Mouse (Mus musculus): ENCODE results near the gene Ccdc6.

The Ccdc6 gene

DNA sequence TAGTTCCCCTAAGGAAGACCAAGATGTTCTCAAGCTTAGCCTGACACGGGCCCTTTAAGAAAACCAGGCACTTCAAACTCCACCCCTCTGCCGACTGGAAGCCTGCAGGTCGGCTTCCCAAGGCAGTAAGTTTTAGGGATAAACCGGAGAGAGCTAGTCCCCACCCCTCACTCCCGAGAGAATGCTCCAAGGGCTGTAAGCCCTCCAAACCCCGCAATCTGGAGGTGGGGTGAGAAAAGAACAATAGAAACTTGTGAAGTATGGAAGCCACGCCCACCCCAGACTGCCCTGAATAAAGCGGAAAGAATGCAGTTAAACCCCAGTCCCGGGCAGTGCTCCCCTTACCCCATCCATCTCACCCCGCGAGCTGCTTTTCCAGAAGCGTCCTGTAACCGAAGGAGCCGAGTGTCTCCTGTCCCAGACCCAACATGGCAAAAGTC lies 1.9 kb upstream of the Ccdc6 start:
- peak; percentile 59 for DNase-seq (ENCODE audit: low spot score)

DNA sequence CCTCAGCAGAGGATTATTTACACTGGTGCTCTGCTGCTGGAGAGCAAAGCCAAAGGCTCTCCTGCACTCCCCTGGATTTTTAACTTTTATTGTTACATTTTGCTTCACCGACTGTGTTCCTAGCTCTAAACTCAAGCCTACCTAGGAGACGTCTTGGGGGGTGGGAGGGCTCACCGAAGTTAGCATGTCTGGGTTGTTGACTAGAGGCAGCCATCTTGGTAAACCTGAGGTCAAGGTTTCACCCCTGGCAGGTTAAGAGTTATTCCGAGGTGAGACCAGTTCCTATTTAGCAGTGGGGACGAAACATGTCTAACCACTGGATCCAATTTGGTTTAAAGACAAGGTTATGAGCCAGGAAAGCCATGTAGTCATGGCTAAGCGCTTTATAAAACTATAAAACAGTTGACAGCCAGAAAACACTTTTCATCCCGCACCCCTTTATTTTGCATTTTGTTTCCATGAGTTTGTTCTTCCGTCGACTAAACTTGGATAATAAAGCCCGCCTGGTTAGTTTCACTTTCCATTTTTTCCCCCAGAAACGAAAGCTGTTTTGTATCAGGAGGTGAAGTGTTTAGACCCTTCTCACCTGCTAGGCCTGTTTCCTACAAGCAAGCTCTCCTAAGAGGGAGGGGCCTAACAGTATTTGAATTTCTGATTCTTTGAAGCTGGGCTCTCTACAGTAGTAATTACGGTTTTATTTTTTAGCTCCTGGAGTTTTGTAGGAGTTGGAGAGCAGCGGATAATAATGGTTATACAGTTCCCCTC lies 1.2 kb upstream of the Ccdc6 start:
- DNase-seq (ENCODE audit: low spot score): peak; percentile 27

DNA sequence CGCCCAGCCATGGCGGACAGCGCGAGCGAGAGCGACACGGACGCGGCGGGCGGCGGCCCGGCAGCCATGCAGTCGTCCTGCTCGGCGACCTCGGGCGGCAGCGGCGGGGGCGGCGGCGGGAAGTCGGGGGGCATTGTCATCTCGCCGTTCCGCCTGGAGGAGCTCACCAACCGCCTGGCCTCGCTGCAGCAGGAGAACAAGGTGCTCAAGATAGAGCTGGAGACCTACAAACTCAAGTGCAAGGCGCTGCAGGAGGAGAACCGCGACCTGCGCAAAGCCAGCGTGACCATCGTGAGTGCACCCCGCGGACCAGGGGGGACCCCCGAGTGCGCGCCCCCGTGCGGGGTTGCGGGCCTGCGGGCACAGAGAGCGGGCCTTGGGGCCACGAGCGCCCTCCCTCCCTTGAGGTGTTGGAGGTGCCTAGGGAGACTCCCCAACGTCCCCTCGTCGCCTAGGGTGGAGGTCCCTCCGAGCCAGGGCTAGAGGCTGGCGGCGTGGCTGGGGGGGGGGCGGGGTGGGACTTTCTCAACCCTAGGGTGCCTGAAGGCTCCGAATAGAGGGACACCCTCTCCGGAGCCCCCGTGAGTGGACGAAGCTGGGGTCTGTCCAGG lies 475 bp downstream of the Ccdc6 start:
- no peak for DNase-seq (ENCODE audit: low spot score)

DNA sequence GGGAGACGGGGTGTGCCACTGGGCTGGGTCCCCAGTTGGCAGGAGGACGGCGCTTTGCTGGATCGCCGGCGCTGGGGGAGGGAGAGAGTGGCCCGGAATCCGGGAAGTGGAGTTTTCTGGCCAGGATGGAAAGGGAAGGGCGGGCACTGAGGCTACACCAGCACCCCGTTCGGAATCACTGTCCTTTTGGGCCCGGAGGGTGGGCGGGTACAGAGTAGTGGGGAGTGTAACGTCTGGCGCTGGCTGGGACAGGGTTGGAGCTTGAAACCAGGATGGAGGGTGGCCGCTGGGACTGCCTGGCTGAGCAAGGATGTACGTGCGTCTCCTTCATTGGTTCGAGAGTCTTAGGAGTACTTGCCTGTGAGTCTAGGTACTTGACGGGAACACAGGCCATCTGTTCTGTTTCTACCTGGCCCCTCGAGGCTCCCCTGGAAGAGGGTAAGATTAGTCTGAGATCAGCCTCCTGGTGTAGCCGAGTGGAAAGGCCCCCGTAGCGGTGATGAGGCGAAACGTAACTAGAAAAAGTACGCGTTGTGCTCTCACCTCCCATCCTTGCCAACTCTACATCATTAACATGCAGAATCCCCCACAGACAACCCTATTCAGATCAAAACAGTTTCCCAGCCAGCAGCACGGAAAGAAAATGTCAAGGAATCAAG lies 1.1 kb downstream of the Ccdc6 start:
- peak; percentile 57 for DNase-seq (ENCODE audit: low spot score)

DNA sequence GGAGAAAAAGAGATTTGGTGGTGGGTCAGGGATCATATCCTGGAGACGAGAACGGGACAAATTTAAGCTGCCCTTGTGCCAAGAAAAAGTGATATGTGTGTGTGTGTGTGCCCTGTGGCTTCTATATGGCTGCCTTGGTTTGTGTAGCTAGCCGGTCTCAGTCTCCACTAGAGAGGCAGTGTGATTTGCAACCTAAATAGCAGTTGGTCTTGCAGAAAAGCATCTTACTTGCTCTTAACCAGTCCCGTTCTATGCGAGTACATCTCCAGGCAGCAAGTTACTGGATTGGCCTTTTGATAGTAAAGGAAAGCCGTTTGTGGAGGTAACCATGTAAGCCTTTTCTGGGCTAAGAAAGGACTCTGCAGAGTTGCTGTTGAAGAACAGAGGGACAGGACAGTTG lies 1.7 kb downstream of the Ccdc6 start:
- DNase-seq (ENCODE audit: low spot score): no peak

DNA sequence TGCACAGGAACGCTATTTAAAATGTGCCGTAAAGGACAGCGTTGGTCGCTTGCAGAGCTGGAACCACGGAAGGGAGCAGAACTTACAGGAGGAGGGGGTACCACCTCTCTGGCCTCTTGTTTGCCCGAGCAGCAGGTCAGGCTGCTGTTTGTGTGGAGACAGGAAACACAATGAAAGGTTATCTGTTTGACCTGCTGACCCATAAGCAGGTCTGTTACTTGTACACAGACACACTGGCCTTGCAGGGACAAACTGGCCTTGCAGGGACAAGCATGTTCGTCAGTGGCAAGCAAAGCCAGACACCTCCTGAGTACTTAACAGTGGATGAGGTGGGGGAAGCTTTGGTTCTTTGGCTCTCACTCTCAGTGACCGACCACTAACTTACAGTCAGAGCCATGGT lies 2.1 kb downstream of the Ccdc6 start:
- DNase-seq (ENCODE audit: low spot score): no peak

DNA sequence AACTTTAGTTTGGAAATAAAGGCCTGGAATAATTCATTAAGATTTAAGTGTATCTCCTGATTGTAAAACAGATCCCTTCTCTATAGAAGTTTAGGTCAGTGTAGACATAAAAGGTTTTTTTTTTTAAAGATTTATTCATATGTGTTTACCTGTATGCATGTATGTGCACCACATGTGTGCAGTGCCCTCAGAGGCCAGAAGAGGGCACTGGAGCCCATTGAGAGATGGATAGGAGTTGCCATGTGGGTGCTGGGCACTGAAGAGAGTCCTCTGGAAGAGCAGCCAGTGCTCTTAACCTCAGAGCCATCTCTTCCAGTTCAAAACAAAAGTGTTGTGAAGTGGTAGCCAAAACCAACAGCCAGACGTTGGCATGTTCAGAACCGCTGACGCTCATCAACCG lies 5.2 kb downstream of the Ccdc6 start:
- no peak for DNase-seq (ENCODE audit: low spot score)

DNA sequence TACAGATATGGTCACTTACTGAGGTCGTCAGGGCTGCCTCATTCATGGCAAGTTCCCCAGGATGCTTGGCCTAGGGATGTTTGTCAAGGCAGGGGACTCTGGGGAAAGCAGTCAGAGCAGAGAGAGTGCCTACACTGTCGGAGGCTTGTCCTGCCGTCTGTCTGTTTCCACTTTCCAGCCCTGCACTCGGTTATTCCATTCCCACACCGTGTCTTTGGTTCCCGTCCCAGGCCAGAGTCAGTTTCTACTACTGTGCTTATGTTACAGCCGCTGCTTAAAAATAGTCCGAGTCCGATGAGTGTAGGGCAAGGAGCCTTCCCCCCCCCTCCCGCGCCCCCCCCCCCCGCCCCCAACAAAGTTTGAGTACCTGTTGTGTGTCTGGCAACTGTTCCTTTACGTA lies 11.1 kb downstream of the Ccdc6 start:
- DNase-seq (ENCODE audit: low spot score): no peak

DNA sequence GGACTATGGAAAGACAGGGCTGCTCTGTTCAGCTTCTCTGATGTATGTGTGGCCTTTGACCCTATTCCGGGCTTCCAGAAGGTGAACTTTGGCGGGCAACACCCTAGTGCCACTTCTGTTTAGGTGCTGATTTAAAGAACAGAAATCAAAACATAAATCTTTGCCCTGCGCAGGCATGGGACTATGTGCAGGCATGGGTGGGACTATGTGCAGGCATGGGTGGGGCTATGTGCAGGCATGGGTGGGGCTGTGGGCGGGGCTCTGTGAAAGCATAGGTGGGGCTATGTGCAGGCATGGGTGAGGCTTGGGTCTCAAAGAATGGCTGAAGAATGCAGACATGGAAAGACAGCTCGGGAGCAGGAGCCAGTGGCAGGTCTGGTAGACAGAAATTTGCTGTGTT lies 13.1 kb downstream of the Ccdc6 start:
- no peak for DNase-seq (ENCODE audit: low spot score)

DNA sequence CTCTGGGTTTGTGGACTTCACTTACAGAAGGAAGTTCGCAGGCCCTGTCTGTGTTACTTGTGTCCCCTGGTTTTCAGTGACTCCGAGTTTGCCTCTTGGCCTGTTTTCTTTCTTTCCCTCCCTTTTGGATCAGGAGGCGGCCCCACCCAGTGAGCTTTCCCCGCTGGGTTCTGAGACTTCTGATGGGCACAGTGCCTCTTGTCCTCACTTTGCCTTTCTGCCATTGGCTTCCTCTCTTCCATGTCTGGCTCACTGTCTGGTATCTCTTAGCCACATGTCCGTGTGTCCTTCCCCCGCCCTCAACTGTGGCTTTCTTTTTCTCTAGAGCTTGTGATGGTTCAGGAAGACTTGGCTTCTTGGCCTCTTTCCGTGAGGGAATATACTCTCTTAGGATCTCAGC lies 13.9 kb downstream of the Ccdc6 start:
- peak; percentile 3 for DNase-seq (ENCODE audit: low spot score)

DNA sequence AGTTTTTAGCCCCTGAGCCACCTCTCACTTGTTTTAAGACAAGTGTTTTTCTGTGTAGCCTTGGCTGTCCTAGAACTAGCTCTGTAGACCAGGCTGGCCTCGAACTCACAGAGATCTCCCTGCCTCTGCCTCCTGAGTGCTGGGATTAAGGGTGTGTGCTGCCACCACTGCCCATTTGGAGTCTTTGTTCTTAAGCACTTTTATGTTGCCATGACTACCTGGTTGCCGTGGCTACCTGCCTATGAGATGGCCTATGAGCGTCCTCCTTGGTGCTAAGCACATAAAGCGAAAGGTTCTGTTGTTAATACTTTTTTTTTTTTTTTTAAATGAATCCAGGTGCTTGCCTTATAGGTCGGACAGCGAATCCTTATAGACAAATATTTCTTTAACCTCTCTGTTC lies 14.7 kb downstream of the Ccdc6 start:
- no peak for DNase-seq (ENCODE audit: low spot score)

DNA sequence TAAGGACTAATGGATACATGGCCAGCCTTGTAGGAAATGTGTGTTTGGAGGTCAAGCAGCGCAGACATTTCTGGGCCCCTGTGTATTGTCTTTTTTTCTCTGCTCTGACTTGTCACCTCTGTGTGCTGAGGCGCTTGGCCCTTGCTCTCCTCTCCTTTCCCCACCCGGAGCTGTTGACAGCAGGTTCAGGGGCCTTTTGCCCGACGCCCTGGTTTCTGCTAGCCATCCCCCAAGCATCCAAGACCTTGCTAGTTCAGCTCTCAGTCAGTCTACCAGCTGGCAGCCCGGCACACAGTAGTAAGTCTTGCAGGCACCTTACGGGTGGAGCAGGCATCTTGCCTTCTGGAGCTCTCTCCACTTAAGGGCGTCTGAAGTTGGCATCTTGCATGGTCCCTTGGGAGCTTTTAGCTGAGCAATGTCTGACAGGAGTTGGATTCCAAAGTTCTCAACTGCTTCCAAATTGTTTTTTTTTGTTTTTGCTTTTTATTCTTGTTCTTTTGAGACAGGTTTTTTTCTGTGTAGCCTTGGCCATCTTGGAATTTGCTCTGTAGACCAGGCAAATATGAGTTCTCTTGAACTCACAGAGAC lies 17.2 kb downstream of the Ccdc6 start:
- no peak for DNase-seq (ENCODE audit: low spot score)

DNA sequence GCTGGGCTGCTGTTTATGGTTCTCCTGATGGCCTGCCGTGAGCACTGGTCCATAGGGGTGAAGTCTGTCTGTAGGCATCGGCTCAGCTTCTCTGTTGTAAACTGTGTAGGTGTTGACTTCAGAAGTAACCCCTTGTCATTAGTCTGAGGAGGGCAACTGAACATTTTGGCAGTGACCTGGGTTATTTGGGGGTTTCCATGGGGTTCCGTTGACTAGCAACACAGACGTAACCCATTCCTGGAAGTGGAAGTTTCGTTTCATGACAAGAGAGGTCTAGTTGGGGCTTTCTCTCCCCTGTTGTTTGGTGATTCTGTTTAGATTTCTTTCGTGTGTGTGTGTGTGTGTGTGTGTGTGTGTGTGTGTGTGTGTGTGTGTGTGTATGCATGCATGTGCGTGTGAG lies 19.5 kb downstream of the Ccdc6 start:
- DNase-seq (ENCODE audit: low spot score): no peak

DNA sequence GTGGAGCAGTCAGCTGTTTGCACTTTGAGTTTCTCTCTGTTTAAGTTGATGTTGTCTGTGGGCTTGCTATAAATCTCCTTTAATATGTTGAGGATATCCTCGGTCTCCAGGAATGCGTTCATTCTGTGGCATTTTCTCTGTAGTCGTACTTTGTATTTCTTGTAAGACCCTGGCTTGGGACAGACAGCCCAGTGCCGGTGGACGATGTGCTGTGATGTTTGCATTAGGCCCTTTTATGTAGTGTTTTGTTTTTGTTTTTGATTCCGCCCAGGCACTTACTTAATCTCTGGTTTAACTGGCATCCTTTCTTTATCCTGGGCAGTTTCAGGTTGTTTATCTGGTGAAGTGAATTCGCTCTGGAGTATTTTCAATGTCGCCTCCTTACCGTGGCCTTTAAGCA lies 22.5 kb downstream of the Ccdc6 start:
- no peak for DNase-seq (ENCODE audit: low spot score)

DNA sequence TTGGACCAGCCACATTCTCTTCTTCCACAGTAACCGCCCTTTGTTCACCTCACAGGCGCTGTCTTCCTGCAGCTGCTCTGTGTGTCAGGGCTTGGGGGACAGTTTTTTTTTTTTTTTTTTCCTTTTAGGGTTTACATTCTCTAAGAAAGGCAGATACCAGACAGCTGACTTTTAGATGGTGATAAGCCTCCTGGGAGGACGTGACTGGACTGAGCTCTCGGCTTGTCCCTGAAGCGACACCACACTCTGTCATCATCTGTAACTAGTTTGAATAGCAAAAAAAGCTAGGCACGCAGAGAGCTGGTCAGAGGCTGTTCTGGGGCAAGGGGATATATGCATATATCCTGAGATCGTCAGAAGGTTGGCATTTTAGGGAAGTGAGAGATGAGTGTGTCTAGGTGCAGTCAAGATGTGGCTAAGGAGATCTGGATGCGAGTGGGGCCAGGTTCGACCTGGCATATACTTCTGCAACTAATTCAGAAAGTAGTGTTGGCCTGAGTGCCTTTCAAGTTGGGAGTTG lies 23.0 kb downstream of the Ccdc6 start:
- DNase-seq (ENCODE audit: low spot score): no peak

DNA sequence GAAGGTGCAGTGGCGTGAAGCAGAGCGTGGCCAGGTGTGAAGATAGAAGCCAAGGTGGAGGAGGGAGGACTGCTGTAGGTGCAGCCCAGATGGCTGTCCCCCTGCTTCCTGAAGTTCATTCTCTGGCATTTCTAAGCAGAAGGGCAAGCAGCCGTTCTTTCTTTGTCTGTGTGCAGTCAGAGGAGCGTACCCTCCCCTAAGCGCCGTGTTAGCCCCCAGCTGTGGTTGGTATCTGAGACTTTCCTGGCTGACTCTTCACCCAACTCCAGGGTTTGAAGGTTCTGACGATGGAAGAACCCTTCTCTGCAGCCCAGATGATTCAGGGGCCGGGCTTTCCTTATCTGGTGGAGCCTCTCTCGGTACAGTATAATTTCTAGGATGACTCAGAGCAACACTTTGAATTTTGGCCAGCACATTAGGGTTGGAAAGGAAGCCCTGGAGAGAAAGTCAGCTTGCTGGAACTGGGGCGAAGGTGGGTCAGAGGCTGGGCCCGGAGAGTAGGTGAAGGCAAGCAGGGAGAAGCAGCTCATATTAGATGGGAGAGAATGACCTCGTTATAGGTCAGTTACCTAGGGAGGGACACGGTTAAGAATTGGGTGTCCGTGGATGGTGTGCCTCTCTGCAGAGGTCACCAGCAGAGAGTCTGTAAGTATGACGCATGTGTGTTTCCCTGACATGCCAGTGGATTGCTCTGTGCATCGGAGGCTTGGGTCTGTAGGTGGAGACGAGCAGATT lies 23.9 kb downstream of the Ccdc6 start:
- peak; percentile 20 for DNase-seq (ENCODE audit: low spot score)

DNA sequence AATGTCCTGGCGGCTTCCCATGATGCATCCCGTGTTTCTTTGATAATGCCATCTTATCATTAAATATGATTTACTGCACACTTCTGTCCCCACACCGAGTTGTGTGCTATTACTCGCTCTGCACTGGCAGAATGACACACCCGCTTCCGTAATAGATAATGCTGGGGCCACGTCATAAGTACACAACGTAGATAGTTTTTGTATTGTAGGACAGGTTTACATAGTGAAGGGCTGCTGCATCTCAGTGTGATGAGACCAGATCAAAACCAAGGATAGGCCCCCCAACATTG lies 24.4 kb downstream of the Ccdc6 start:
- no peak for DNase-seq (ENCODE audit: low spot score)

DNA sequence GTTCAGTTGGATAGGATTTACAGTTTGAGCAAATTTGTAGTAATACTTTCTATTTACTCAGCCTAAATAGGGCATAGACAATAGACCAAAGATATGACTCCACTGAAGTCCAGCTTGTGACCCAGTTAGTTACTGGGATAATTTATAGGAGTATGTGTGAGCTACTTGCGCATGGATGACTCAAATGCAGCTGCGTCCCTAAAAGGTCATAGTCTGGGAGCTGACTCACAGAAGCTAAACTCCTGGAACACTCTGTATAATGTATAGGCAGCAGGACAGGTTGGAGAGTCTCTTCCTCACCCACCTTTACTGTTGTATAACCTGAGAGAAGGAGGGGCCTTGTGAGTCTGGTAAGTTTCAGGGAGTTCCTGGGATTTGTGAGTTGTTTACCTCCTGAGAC lies 26.5 kb downstream of the Ccdc6 start:
- DNase-seq (ENCODE audit: low spot score): no peak

DNA sequence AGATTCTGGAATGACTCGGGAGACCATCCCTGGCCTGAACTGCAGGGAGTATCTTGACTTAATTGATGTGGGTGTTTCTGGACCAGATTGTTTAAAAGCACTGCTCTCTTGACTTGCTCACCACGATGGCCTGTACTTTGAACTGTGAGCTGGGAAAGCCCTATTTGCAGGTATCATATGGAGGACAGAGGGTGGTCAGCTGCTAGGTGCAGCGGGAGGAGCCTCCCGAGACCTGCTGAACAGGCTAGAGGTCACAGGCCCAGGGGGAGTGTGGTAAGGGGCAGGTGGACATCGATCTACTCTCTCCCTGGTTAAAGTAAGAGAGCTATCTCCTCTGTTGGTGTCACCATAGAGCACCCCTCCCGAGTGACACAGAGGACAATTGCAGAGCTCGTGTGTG lies 28.6 kb downstream of the Ccdc6 start:
- DNase-seq (ENCODE audit: low spot score): no peak

DNA sequence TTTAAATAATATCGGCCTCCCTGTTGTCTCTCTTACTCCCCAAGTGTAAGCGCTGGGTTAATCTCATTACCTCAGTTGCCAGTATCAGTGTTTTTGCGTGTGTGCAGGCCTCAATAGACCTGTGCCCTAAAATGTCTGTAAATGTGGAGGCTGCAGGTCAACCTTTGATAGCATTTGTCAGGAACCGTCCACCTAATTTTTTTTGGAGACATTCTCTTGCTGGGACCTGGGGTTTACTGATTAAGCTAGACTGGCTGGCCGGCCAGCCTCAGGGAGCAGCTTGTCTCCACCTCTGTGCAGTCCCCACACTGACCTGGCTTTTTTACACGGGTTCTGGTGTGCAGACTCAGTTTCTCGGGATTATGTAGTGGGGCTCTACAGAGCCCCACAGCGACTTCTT lies 30.4 kb downstream of the Ccdc6 start:
- DNase-seq (ENCODE audit: low spot score): no peak

DNA sequence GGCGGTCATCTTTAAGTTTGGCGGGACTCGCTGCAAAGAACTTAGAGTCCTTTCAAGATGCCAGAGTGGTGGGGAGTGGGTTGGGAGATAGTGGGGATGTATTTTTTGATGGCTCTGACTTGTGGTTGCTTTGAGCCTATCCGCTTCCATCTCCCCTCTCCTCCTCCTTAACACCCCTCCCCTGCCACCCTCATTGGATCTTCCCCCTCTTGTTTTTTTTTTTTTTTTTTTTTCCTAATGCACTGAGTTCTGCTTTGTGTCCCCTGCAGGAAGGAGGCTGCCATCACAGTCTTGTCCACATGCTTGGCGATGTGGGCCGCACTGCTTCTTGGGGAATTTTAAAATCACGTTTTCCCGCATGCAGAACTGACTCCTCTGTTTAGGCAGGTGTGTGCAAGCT lies 31.5 kb downstream of the Ccdc6 start:
- DNase-seq (ENCODE audit: low spot score): no peak

DNA sequence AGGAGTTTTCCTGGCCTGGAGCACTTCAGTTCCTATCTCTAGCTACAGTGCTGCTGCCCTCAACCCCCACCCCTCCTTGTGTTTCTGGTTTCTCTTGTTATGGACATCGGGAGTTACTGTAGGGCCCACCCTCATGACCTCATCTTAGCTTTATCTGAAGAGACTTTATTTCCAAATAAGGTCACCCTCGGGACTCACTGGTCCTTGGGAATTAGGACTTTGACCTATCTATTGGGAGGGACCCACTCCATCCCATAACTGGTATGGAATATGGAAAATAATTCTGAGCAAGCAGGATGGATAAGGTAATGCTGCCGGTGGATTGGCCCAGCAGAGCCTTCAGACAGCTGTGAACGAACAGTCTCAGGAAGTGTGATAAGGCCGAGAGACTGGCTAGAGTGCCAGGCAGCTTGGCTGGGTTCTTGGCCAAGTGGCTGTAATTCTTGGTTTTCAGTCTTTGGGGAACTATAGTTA lies 35.2 kb downstream of the Ccdc6 start:
- DNase-seq (ENCODE audit: low spot score): peak; percentile 28

Data from lung, postnatal 25 days (tissue).